Mouse (Mus musculus): ENCODE data around the gene Aldh4a1.

Gene Aldh4a1

DNA sequence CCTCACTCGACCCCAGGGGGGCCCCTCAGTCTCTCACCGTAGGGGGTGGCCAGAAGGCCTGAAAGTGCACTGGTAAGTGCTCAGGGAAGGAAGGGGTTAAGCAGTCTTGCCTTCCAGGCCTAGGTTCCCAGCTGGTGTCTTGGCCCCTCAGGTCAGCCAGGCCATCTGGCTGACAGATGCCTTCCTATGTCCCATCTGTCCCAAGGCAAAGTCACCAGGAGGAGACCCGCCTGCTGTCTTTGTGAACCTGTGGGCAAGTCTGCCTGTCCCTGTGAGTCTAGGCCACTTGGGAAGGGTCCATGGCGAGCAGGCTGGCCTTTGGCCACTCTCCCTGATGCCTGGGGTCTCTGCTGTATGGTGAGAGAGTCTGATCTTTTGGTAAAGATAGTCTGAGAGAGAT, 32.2 kb upstream of the Aldh4a1 start:
- DNase-seq = no peak

- no peak for DNase-seq
These were observed 29.8 kb upstream of the Aldh4a1 start for GRCm38 (mm10) chr4:139592895-139593294.

GRCm38 (mm10) chr4:139593383-139593782, 29.3 kb upstream of the Aldh4a1 start:
- no peak for DNase-seq

GRCm38 (mm10) chr4:139594062-139594461, 28.6 kb upstream of the Aldh4a1 start:
- no peak for DNase-seq

DNA sequence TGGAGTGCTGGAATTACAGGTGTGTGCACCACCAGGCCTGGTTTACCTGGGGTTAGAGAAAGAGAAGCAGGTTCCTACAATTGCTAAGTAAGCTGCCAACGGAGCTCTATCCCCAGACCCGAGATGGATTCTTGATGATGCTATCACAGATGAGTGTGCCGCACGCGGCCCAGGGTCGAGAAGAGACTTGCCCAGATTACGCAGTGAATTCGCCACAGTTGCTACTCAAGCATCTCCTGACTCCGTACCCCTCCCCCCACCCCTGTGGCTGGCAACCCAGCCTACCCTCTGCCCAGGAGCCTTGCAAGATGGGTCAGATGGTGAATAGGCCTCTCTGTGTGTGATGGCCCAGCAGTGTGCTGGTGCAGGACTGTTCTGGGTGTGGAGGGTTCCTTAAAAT, 26.0 kb upstream of the Aldh4a1 start:
- no peak for DNase-seq

GRCm38 (mm10) chr4:139597286-139598284, 25.1 kb upstream of the Aldh4a1 start:
- no peak for DNase-seq

- no peak for DNase-seq
These were observed 24.3 kb upstream of the Aldh4a1 start for GRCm38 (mm10) chr4:139598356-139598755.

- peak; percentile 46 to 49 for DNase-seq
These were observed 23.6 kb upstream of the Aldh4a1 start for GRCm38 (mm10) chr4:139598950-139599518.

DNA sequence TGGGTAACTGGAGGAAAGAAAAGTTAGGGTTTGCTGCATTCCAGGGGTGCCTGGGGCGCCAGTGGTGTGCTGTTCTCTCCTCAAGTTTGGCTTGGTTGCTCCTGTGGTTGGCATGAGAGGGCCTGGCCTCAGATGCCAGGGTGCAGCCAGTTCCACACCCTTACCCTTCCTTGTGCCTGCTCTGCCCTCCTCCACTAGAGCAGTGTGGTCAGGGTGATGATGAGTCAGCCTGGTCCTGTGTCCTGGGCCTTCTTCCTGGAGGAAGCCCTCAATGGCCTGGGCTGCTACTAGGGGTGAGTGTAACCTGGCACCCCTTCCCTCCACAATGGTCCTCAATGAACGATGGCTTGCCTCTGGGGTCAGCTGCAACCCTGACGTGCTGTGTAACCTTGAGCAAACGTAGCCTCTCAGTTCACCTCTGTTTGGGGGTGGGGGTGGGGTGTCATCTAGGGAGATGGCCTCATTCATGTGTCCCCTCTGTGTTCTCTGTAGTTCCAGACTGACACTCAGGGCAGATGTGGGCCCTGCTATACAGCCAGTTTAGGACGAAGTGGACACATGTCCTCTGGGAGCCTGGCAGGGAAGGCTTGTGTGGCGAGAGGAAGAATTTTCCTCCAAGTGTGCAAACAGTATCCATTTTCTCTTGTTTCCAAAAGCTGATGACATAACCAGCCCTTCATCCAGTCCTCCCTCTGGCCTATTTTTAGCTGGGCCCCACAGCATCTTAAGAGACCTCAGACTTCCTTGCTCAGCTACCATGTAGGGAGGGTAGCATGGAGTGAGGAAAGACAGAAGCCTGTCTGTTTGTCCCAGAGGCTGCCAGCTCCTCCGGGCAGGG, 20.9 kb upstream of the Aldh4a1 start:
- DNase-seq = no peak

- DNase-seq = peak; percentile 33 to 73
These were observed 20.1 kb upstream of the Aldh4a1 start, which contains the start of gene Gm21969 for GRCm38 (mm10) chr4:139602357-139603244. Gene Gm21969, plus strand, starts transcription at chr4:139603186.

DNA sequence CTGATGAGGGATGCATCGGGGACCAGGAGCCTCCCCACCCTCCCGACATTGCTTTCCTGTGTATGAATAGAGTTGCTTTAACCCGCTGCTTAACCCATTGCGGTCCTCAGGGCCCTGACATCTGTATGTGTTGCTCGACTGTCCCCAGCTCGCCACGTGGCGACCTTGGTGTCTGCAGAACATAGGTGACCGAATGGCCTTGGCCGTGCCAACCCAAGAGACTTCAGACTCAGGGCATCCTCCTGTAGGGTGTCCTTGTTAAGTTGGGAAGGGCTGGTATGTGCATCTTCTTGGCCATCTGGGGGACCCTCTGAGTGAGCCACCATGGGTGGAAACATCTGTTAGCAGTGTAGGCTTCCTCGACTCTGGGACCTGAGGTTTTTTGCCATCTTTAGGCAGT, 17.4 kb upstream of the Aldh4a1 start:
- DNase-seq = no peak

- DNase-seq = no peak
These were observed 15.9 kb upstream of the Aldh4a1 start for GRCm38 (mm10) chr4:139606732-139607131.

DNA sequence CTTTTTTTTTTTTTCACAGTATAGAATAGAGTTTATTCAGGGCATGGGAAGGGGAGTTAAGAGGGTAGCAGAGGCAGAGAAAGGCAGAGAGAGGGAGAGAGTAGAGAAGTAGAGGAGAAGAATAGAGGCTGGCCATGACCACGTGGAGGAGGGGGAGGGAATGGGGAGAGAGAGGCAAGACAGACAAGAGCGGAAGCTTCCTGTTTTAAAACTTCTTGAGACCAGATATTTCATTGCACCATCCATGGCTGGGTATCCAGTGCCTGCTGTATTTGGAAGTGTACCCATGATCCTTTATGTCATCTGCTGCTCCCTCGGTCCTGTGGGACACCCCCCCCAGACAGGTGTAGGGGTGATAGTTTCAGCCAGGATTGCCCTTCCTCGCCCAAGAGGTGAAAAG, 13.7 kb upstream of the Aldh4a1 start:
- no peak for DNase-seq

- DNase-seq = no peak
These were observed 11.7 kb upstream of the Aldh4a1 start for GRCm38 (mm10) chr4:139610954-139611353.

- DNase-seq = peak; percentile 45 to 79
These were observed 11.1 kb upstream of the Aldh4a1 start for GRCm38 (mm10) chr4:139611542-139611953.

DNA sequence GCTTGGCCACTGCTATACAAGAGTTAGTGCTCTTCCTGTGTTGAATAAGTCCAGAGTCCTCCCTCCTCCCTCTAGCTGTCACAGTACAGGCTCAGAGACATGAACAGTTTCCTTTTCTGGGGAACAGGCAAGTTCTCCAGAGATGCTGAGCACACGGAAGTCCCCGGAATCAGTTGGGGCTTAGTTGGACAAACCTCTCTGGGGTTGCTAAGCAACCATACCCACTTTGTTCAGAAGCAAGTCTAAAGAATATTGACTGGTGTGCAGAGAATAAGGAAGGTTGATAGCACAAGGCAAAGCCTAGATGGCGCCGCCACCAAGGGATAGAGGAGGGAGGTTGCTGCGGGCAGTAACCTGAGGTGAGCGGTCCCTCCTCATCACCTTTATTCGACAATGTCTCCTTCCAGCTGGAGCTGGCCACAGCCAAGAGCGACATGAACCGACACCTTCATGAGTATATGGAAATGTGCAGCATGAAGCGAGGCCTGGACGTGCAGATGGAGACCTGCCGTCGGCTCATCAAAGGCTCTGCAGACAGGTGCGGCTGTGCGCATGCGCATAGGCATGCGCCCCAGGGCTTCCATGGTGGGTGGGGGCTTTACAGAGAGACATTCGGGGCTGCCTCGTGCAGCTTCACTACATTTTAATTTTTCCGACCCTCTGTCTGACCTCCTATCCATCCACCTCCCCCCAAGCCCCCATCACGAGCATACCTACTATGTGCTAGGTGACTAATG, 8.0 kb upstream of the Aldh4a1 start:
- DNase-seq = no peak

- DNase-seq = peak; percentile 51 to 55
These were observed 6.2 kb upstream of the Aldh4a1 start for GRCm38 (mm10) chr4:139616276-139617000.

DNA sequence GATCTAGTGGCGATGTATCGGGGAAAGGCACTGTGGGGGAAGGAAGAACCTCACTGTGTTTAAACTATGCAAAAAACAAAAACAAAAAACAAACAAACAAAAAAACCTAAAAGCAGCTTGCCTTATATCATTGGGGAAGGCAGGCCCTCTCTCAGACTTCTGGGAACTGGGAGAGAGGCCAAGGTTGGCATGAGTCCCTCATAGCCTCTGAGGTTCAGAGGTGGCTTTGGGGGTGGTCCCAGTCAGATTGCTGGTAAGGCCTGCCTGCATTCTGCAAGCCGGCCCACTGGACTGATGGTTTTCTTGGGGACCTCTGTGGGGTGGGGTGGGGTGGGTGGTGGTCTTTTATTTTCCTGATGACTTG, 5.7 kb upstream of the Aldh4a1 start:
- no peak for DNase-seq

- DNase-seq = no peak
These were observed 2.9 kb upstream of the Aldh4a1 start for GRCm38 (mm10) chr4:139619765-139620164.

DNA sequence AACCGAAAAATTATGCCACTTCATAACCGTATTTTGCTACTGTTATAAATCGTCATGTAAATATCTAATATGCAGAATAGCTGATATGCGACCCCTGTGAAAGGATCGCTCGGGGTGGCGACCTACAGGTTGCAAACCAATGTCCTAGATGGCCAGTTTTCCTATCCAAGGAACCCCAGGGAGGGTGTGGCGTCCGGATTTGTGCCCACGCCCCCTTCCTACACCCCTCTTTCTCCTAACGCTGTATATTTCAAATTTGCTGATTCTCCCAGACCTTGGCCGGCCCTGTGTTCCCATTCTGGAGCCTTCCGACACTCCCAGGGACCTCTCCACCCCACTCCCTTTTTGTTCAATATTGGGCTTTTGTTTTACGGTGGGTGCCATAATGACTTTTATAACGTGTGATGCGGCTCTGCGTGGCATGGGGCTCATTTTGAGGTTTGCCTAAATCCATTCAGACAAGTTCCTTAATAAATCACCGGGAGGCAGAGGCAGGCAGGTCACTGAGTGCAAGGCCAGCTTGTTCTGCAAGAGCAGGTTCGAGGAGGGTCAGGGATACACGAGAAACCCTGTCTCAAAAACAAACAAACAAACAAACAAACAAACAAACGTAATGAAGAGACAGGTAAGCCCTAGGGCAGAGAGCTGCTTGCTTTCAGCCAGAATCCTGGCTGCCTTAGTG, 909 bp downstream of the Aldh4a1 start:
- DNase-seq = no peak

Data from spleen, adult 18-20 months (tissue).